Mouse (Mus musculus) left cerebral cortex, adult 8-10 months (tissue): Measurements from ENCODE around the gene Olfr1030. TPM values are rescaled to one million over a fixed set of nuclear protein-coding genes. Genes with fewer than 3 reads are reported as not detected.
"Not testable (repeated sequence)": the region's sequence is repeated elsewhere in the genome, so short reads cannot be mapped to it uniquely, and the experiment has no call there.

ENCODE experiments used
- DNase-seq, 2 experiments: peaks; one replicate each; pipeline ENCODE4 v3.0.0; 2022; ENCODE audit warnings: low spot score in 2 of 2
- total RNA-seq, 4 experiments: library from RNA; stranded (reverse); gene quantifications; 2 replicates each; pipeline ENCODE4 v1.2.4; 2022

The Olfr1030 gene
- total RNA-seq, result not detected

DNA sequence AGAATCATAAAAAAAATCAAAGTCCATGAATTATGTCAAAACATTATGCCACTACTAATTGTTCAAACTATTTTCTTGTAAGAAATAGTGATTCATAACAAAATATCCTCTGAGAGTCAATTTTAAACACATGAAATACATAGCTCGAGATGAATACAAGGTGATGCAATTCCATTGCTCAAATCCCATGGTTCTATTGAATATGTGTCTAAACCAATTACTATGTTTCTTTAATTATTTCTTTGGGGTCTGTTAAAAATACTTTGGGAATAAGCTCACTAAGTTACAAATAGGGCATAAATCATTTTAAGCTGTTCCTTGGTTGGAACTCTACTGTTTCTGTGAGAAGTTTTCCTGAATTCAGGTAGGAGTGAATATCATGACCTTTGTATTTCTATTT, at the start of gene Olfr1030:
Olfr1030 (plus strand) TSS at position 301 of the 400 bp plus-strand sequence.
- DNase-seq, result no peak

GRCm38 (mm10) chr2:85950137-85950536, 28.9 kb upstream of the Olfr1030 start, which contains the start of gene Olfr1028:
Gene Olfr1028 (plus strand): TSS chr2:85950437.
- no peak for DNase-seq

GRCm38 (mm10) chr2:85973595-85973994, 5.5 kb upstream of the Olfr1030 start, which contains the start of gene Olfr1029:
Gene Olfr1029 (plus strand): TSS chr2:85973895.
- DNase-seq, result no peak

GRCm38 (mm10) chr2:85990004-85990403, 10.9 kb downstream of the Olfr1030 start, which contains the start of gene Olfr1031:
Gene Olfr1031 (plus strand): TSS chr2:85990304.
- DNase-seq, result no peak

DNA sequence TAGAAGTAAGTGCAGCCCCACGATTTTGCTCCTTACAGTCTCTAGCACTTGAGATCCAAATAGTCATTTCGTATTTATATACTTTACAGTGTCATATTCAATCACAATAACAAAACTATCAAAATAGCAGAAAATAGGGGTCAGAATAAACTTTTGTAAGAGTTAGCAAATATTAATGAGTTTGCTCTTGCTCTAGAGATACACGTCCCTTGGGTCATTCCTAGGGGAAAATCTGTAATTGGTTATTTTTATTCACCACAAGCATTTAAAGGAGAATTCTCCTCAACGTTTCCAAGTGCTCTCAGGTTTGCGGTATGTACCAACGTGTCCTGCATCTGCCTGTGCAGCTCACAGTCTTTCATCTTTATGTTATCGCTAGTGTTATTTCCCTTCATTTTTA, 26.2 kb downstream of the Olfr1030 start, which contains the start of gene Olfr1032:
Olfr1032 (plus strand) TSS at position 301 of the 400 bp plus-strand sequence.
- no peak for DNase-seq

GRCm38 (mm10) chr2:86020406-86020805, 41.3 kb downstream of the Olfr1030 start, which contains the start of gene Olfr1033:
Gene Olfr1033 (plus strand): TSS chr2:86020633.
- not testable (repeated sequence) for DNase-seq

DNA sequence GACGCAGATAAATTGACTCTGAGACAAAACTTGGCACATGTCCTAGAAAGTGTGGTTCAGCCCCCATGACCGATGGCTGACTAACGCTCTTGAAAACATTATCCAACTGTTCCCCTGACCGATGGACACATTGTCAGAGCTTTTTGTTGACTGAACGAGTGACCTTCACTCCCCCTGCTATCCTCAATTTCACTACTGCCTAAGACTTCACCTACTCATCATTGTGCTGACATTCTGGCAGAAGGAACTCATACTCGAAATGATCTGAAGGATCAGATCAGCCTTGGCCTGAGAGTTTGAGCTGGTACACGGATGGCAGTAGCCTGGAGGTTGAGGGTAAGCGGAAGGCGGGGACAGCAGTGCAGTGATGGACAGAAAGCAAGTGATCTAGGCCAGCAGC, 42.4 kb downstream of the Olfr1030 start:
- DNase-seq, result not testable (repeated sequence)

Other genes with a start within 250 kb of the Olfr1030 start
- not detected for gene Olfr1012, start 216.5 kb upstream of the Olfr1030 start, total RNA-seq
- not detected for gene Olfr1013, start 212.2 kb upstream of the Olfr1030 start, total RNA-seq
- gene Olfr1014, start 206.6 kb upstream of the Olfr1030 start, total RNA-seq, result not detected
- not detected for gene Olfr1015, start 197.3 kb upstream of the Olfr1030 start, total RNA-seq
- gene Olfr1016, start 176.7 kb upstream of the Olfr1030 start, total RNA-seq, result not detected
- gene Olfr1018, start 160.8 kb upstream of the Olfr1030 start, total RNA-seq, result not detected
- not detected for gene Olfr1019, start 133.8 kb upstream of the Olfr1030 start, total RNA-seq
- not detected for gene Olfr1020, start 132.2 kb upstream of the Olfr1030 start, total RNA-seq
- gene Olfr1022, start 110.7 kb upstream of the Olfr1030 start, total RNA-seq, result not detected
- not detected for gene Olfr1023, start 93.6 kb upstream of the Olfr1030 start, total RNA-seq
- not detected for gene Olfr1024, start 74.2 kb upstream of the Olfr1030 start, total RNA-seq
- gene Olfr1025-ps1, start 64.1 kb upstream of the Olfr1030 start, total RNA-seq, result not detected
- gene Olfr1026, start 57.7 kb upstream of the Olfr1030 start, total RNA-seq, result not detected
- gene Olfr1028, start 28.8 kb upstream of the Olfr1030 start, total RNA-seq, result under 1 TPM in 2 of 4 experiments, not detected in 2; 0.09 to 0.11 TPM
- under 1 TPM in 1 of 4 experiments, not detected in 3; 0.18 TPM for gene Olfr1029, start 5.4 kb upstream of the Olfr1030 start, total RNA-seq
- not detected for gene Olfr1031, start 11.0 kb downstream of the Olfr1030 start, total RNA-seq
- not detected for gene Olfr1032, start 26.3 kb downstream of the Olfr1030 start, total RNA-seq
- not detected for gene Olfr1033, start 41.4 kb downstream of the Olfr1030 start, total RNA-seq
- not detected for gene Olfr1034, start 66.6 kb downstream of the Olfr1030 start, total RNA-seq
- gene Olfr1036, start 94.7 kb downstream of the Olfr1030 start, total RNA-seq, result not detected
- not detected for gene Olfr1037, start 108.1 kb downstream of the Olfr1030 start, total RNA-seq
- gene Olfr1039, start 156.7 kb downstream of the Olfr1030 start, total RNA-seq, result not detected
- gene Olfr1040, start 167.5 kb downstream of the Olfr1030 start, total RNA-seq, result not detected
- gene Olfr1042, start 182.6 kb downstream of the Olfr1030 start, total RNA-seq, result not detected
- gene Olfr1043, start 188.2 kb downstream of the Olfr1030 start, total RNA-seq, result not detected
- gene Olfr1044, start 198.5 kb downstream of the Olfr1030 start, total RNA-seq, result not detected
- not detected for gene Olfr52, start 206.4 kb downstream of the Olfr1030 start, total RNA-seq
- not detected for gene Olfr1045, start 223.7 kb downstream of the Olfr1030 start, total RNA-seq
- not detected for gene Olfr1046, start 240.0 kb downstream of the Olfr1030 start, total RNA-seq